23 mouse cellular contexts compared by ENCODE assay signal in genomic region chr2:31036811-31037210, GRCm38 (mm10). TPM values are rescaled to one million over a fixed set of nuclear protein-coding genes. Genes with fewer than 3 reads are reported as not detected.
A peak's percentile ranks its signal among the peaks of the same experiment; 100 is the strongest.
DNase-seq lines count a peak whose midpoint lies in the region; ATAC-seq and TF ChIP-seq lines count a peak whose summit lies in the region.
"Had no signal": no experiment of that assay in that cellular context is flagged by ENCODE, and none has a peak within 500 bp of the region (broad histone marks: within the 10 kb centered on the region; RNA-seq: fewer than 3 reads in every experiment).

No protein-coding gene starts in this region.

- H3K4me2 ChIP-seq in hindbrain, embryonic 13.5 days: no peak overlapping the region
- H3K4me2 ChIP-seq: embryonic facial prominence, embryonic 13.5 days; forebrain, embryonic 12.5 days; heart, embryonic 11.5 days; heart, embryonic 15.5 days; hindbrain, embryonic 14.5 days had no signal

- peak; percentile 56 for ATAC-seq in CD4-positive, CD25-positive, alpha-beta regulatory T cell, adult 4 months
- ATAC-seq in hindbrain, embryonic 13.5 days (ENCODE audit: low FRiP score): no peak
- ATAC-seq: forebrain, embryonic 16.5 days; inflammation-experienced regulatory T-cells, adult 6 months; Patski had no signal

- no peaks in the 10 kb centered on the region for H3K9me3 ChIP-seq in hindbrain, embryonic 13.5 days
- H3K9me3 ChIP-seq: forebrain, embryonic 12.5 days; heart, embryonic 15.5 days had no signal

- peak overlapping the region; percentile 27; the same call in 1 of the 2 replicates for H3K27ac ChIP-seq in spleen, adult 2 months (ENCODE audit: insufficient read depth, low read length)
- H3K27ac ChIP-seq in hindbrain, embryonic 13.5 days: no peak overlapping the region
- H3K27ac ChIP-seq: embryonic facial prominence, embryonic 13.5 days; forebrain, embryonic 12.5 days; heart, adult 2 months; heart, embryonic 15.5 days; hindbrain, embryonic 14.5 days had no signal

- no peak for TF ChIP-seq CTCF in spleen, adult 2 months (IDR thresholded peaks at IDR 0.05; ENCODE audit: extremely low read depth, insufficient read depth, insufficient read length, insufficient replicate concordance)

- H3K4me3 ChIP-seq in spleen, adult 2 months (ENCODE audit: extremely low read depth, insufficient read depth, insufficient read length): no peak overlapping the region
- H3K4me3 ChIP-seq in hindbrain, embryonic 13.5 days: no peak overlapping the region
- H3K4me3 ChIP-seq: embryonic facial prominence, embryonic 13.5 days; forebrain, embryonic 12.5 days; heart, adult 2 months; heart, embryonic 15.5 days had no signal

- peak; percentile 41 to 56 for DNase-seq in spleen, adult 2 months (ENCODE audit: low read depth in 1 of 2, low spot score in 2 of 2)
- DNase-seq in spleen, postnatal 4 days (ENCODE audit: low spot score in 2 of 2): no peak
- peak; percentile 62 for DNase-seq in induced T-regulatory cell, adult 2 months (ENCODE audit: low read depth)
- DNase-seq in cerebellum, adult 9-11 months: no peak
- DNase-seq in left cerebral cortex, postnatal 36 days (ENCODE audit: low spot score in 2 of 2): no peak
- DNase-seq: adrenal gland, adult 8-10 months; adrenal gland, postnatal 36 days; cerebellum, adult 11 months; cerebellum, adult 9-10 months; cerebellum, postnatal 36 days; gastrocnemius, postnatal 14 days; heart, adult 2 months; heart, postnatal 14 days had no signal

- H3K36me3 ChIP-seq in spleen, adult 2 months (ENCODE audit: control insufficient read depth, insufficient read depth, low read length): peaks cover 57% of the 10 kb centered on the region
- peaks cover 81% of the 10 kb centered on the region for H3K36me3 ChIP-seq in hindbrain, embryonic 13.5 days

- no peak overlapping the region for H3K9ac ChIP-seq in hindbrain, embryonic 13.5 days
- H3K9ac ChIP-seq: embryonic facial prominence, embryonic 13.5 days; forebrain, embryonic 12.5 days; heart, embryonic 15.5 days; hindbrain, embryonic 14.5 days had no signal

- H3K4me1 ChIP-seq in spleen, adult 2 months (ENCODE audit: control insufficient read depth, insufficient read depth, insufficient read length): peaks cover 5% of the 10 kb centered on the region; the same call in 1 of the 2 replicates
- no peaks in the 10 kb centered on the region for H3K4me1 ChIP-seq in hindbrain, embryonic 13.5 days (replicated peaks)
- H3K4me1 ChIP-seq: embryonic facial prominence, embryonic 13.5 days; forebrain, embryonic 12.5 days; heart, embryonic 15.5 days had no signal

- 51% methylated on average over 6 of the region's 6 CpGs for WGBS in spleen, adult 2 months
- WGBS in hindbrain, embryonic 13.5 days: 94% methylated on average over 6 of the region's 6 CpGs

- no peaks in the 10 kb centered on the region for H3K27me3 ChIP-seq in spleen, adult 2 months (ENCODE audit: control insufficient read depth, insufficient read depth, low read length)
- H3K27me3 ChIP-seq in hindbrain, embryonic 13.5 days: no peaks in the 10 kb centered on the region
- H3K27me3 ChIP-seq: embryonic facial prominence, embryonic 13.5 days; forebrain, embryonic 12.5 days; heart, embryonic 15.5 days; Patski had no signal

- TF ChIP-seq POLR2A in spleen, adult 2 months (IDR thresholded peaks at IDR 0.05; ENCODE audit: low read depth, low read length): no peak

- intact Hi-C loops in left cerebral cortex, postnatal 36 days (cut with DNase I): no loop called here

RNA-seq across cellular contexts. Expression of gene Usp20, which starts 54.7 kb away (rescaled TPM):
- polyA plus RNA-seq in spleen, adult 2 months (2012; rRNA removed): 9.8 and 11.5 TPM in 2 replicates
- 10 to 100 TPM; 11.0 to 25.8 TPM for polyA plus RNA-seq in CD4-positive, CD25-positive, alpha-beta regulatory T cell, adult 4 months (2017; shearing (Covaris generic))
- polyA plus RNA-seq in hindbrain, embryonic 13.5 days (2015; fragmentation: Nextera tagmentation; extraction: Ambion mirVana): 42.4 and 45.4 TPM in 2 replicates
- total RNA-seq in left cerebral cortex, postnatal 36 days (2021): 10 to 100 TPM; 74.1 to 80.2 TPM

RNA-seq across cellular contexts. Expression of gene BC005624, which starts 54.8 kb away (rescaled TPM):
- 14.5 and 16.7 TPM in 2 replicates for polyA plus RNA-seq in spleen, adult 2 months (2012; rRNA removed)
- polyA plus RNA-seq in CD4-positive, CD25-positive, alpha-beta regulatory T cell, adult 4 months (2017; shearing (Covaris generic)): 100 to 1,000 TPM in 1 of 2 experiments, 10 to 100 TPM in 1; 86.1 to 107 TPM
- 90.9 and 99.6 TPM in 2 replicates for polyA plus RNA-seq in hindbrain, embryonic 13.5 days (2015; fragmentation: Nextera tagmentation; extraction: Ambion mirVana)
- total RNA-seq in left cerebral cortex, postnatal 36 days (2021): 10 to 100 TPM; 63.9 to 66.9 TPM

Comparison
In these comparisons a context has a peak if more than half of its experiments do, and no peak if none do; other contexts are left out.
1. DNase-seq: peak in spleen, adult 2 months (2 of 2) and induced T-regulatory cell, adult 2 months (single experiment); none in spleen, postnatal 4 days (0 of 2), cerebellum, adult 9-11 months (single experiment) and left cerebral cortex, postnatal 36 days (0 of 2).